Mouse (Mus musculus): ENCODE measurements around the gene Acap1.

- TF ChIP-seq POLR2A (IDR thresholded peaks at IDR 0.05; ENCODE audit: insufficient read depth, low read length) (no peak), CTCF (IDR thresholded peaks at IDR 0.05; ENCODE audit: low read depth, low read length) (no peak), EP300 (IDR thresholded peaks at IDR 0.05; ENCODE audit: insufficient read depth, low read depth, low read length) (no peak)
These were observed 57.8 kb downstream of the Acap1 start, which contains the start of gene Nlgn2 for GRCm38 (mm10) chr11:69837604-69837951.

Data from ES-Bruce4 (cell line).